Mouse (Mus musculus): ENCODE results near the gene Rad18. TPM values are rescaled to one million over a fixed set of nuclear protein-coding genes. Genes with fewer than 3 reads are reported as not detected.

The Rad18 gene
- total RNA-seq, 2 experiments from 2014 or later: 8.2 to 8.6 TPM

- TF ChIP-seq CTCF (conservative IDR thresholded peaks at IDR 0.05): no peak
- no peak overlapping the region for H3K27ac ChIP-seq
- no peak for DNase-seq (ENCODE audit: low spot score in 2 of 2)
- H3K4me3 ChIP-seq: no peak overlapping the region
Measured at GRCm38 (mm10) chr6:112628301-112628700, 68.2 kb downstream of the Rad18 start.

GRCm38 (mm10) chr6:112622321-112622720 is 74.2 kb downstream of the Rad18 start:
- Histone ChIP-seq H3K4me3 (no peak overlapping the region), H3K27ac (no peak overlapping the region)
- TF ChIP-seq CTCF (conservative IDR thresholded peaks at IDR 0.05): no peak
- no peak for DNase-seq (ENCODE audit: low spot score in 2 of 2)

- no peak for TF ChIP-seq CTCF (conservative IDR thresholded peaks at IDR 0.05)
- DNase-seq (ENCODE audit: low spot score in 2 of 2): no peak
- no peak overlapping the region for H3K27ac ChIP-seq
- H3K4me3 ChIP-seq: no peak overlapping the region
Measured at GRCm38 (mm10) chr6:112620027-112620426, 76.5 kb downstream of the Rad18 start.

- TF ChIP-seq CTCF (conservative IDR thresholded peaks at IDR 0.05): no peak
Measured at GRCm38 (mm10) chr6:112617728-112618318, 78.7 kb downstream of the Rad18 start.

GRCm38 (mm10) chr6:112609027-112609426 is 87.5 kb downstream of the Rad18 start:
- H3K4me3 ChIP-seq: no peak overlapping the region
- H3K27ac ChIP-seq: no peak overlapping the region
- TF ChIP-seq CTCF (conservative IDR thresholded peaks at IDR 0.05): no peak
- no peak for DNase-seq (ENCODE audit: low spot score in 2 of 2)

More at GRCm38 (mm10) chr6:112617728-112618318, 78.7 kb downstream of the Rad18 start:
- no peak overlapping the region for H3K4me3 ChIP-seq
- DNase-seq (ENCODE audit: low spot score in 2 of 2): no peak
- H3K27ac ChIP-seq: no peak overlapping the region

GRCm38 (mm10) chr6:112603866-112604265 is 92.6 kb downstream of the Rad18 start:
- no peak for DNase-seq (ENCODE audit: low spot score in 2 of 2)
- H3K4me3 ChIP-seq: no peak overlapping the region
- no peak for TF ChIP-seq CTCF (conservative IDR thresholded peaks at IDR 0.05)
- H3K27ac ChIP-seq: no peak overlapping the region

GRCm38 (mm10) chr6:112594971-112595370 is 101.5 kb downstream of the Rad18 start:
- Histone ChIP-seq H3K4me3 (no peak overlapping the region), H3K27ac (no peak overlapping the region)
- TF ChIP-seq CTCF (conservative IDR thresholded peaks at IDR 0.05): no peak
- no peak for DNase-seq (ENCODE audit: low spot score in 2 of 2)

- DNase-seq (ENCODE audit: low spot score in 2 of 2): no peak
- no peak for TF ChIP-seq CTCF (conservative IDR thresholded peaks at IDR 0.05)
- Histone ChIP-seq H3K4me3 (no peak overlapping the region), H3K27ac (no peak overlapping the region)
Measured at GRCm38 (mm10) chr6:112587912-112588311, 108.6 kb downstream of the Rad18 start.

GRCm38 (mm10) chr6:112586999-112587398 is 109.5 kb downstream of the Rad18 start:
- H3K27ac ChIP-seq: no peak overlapping the region

GRCm38 (mm10) chr6:112584961-112585360 is 111.5 kb downstream of the Rad18 start:
- no peak for DNase-seq (ENCODE audit: low spot score in 2 of 2)
- Histone ChIP-seq H3K4me3 (no peak overlapping the region), H3K27ac (no peak overlapping the region)
- no peak for TF ChIP-seq CTCF (conservative IDR thresholded peaks at IDR 0.05)

More at GRCm38 (mm10) chr6:112586999-112587398, 109.5 kb downstream of the Rad18 start:
- TF ChIP-seq CTCF (conservative IDR thresholded peaks at IDR 0.05): no peak
- DNase-seq (ENCODE audit: low spot score in 2 of 2): no peak
- no peak overlapping the region for H3K4me3 ChIP-seq

GRCm38 (mm10) chr6:112582022-112582421 is 114.5 kb downstream of the Rad18 start:
- H3K4me3 ChIP-seq: no peak overlapping the region
- TF ChIP-seq CTCF (conservative IDR thresholded peaks at IDR 0.05): no peak
- no peak overlapping the region for H3K27ac ChIP-seq
- DNase-seq (ENCODE audit: low spot score in 2 of 2): no peak

- peak in 1 of 2 experiments; percentile 10 for DNase-seq (ENCODE audit: low spot score in 2 of 2)
- Histone ChIP-seq H3K4me3 (no peak overlapping the region), H3K27ac (no peak overlapping the region)
- TF ChIP-seq CTCF (conservative IDR thresholded peaks at IDR 0.05): no peak
Measured at GRCm38 (mm10) chr6:112577198-112577597, 119.3 kb downstream of the Rad18 start.

GRCm38 (mm10) chr6:112574558-112574957 is 121.9 kb downstream of the Rad18 start:
- Histone ChIP-seq H3K4me3 (no peak overlapping the region), H3K27ac (no peak overlapping the region)
- no peak for TF ChIP-seq CTCF (conservative IDR thresholded peaks at IDR 0.05)
- DNase-seq (ENCODE audit: low spot score in 2 of 2): no peak

GRCm38 (mm10) chr6:112570413-112570812 is 126.1 kb downstream of the Rad18 start:
- no peak for TF ChIP-seq CTCF (conservative IDR thresholded peaks at IDR 0.05)
- no peak for DNase-seq (ENCODE audit: low spot score in 2 of 2)
- no peak overlapping the region for H3K4me3 ChIP-seq
- H3K27ac ChIP-seq: no peak overlapping the region

Other genes with a start within 250 kb of the Rad18 start
- under 1 TPM; 0.52 to 0.74 TPM for gene Cav3, start 237.2 kb downstream of the Rad18 start, total RNA-seq (2021)
- gene Oxtr, start 206.7 kb downstream of the Rad18 start, total RNA-seq (2021): 1 to 10 TPM; 5.5 to 6.9 TPM